Mouse (Mus musculus): ENCODE measurements around the gene Zfp119b. TPM values are rescaled to one million over a fixed set of nuclear protein-coding genes. Genes with fewer than 3 reads are reported as not detected.

The Zfp119b gene
- total RNA-seq (2021) = 1 to 10 TPM; 3.1 to 3.4 TPM

GRCm38 (mm10) chr17:55949400-55949799 lies at the start of gene Zfp119b:
Zfp119b (minus strand) TSS chr17:55949500.
- no peak for DNase-seq (ENCODE audit: extremely low spot score in 1 of 2, low spot score in 1 of 2)

GRCm38 (mm10) chr17:55996007-55996406 lies 46.7 kb upstream of the Zfp119b start:
- no peak for DNase-seq (ENCODE audit: extremely low spot score in 1 of 2, low spot score in 1 of 2)

- no peak for DNase-seq (ENCODE audit: extremely low spot score in 1 of 2, low spot score in 1 of 2)
Observed at GRCm38 (mm10) chr17:55990278-55990898, 41.1 kb upstream of the Zfp119b start.

- peak; percentile 68 to 73 for DNase-seq (ENCODE audit: extremely low spot score in 1 of 2, low spot score in 1 of 2)
Observed at GRCm38 (mm10) chr17:55986030-55986961, 37.0 kb upstream of the Zfp119b start, which contains the start of gene Fsd1. Fsd1 (plus strand) TSS chr17:55986509.

GRCm38 (mm10) chr17:55977301-55977700 lies 28.0 kb upstream of the Zfp119b start:
- DNase-seq (ENCODE audit: extremely low spot score in 1 of 2, low spot score in 1 of 2) = no peak

- peak; percentile 68 to 84 for DNase-seq (ENCODE audit: extremely low spot score in 1 of 2, low spot score in 1 of 2)
Observed at GRCm38 (mm10) chr17:55976255-55976862, 27.1 kb upstream of the Zfp119b start.

- DNase-seq (ENCODE audit: extremely low spot score in 1 of 2, low spot score in 1 of 2) = no peak
Observed at GRCm38 (mm10) chr17:55971453-55971852, 22.2 kb upstream of the Zfp119b start.

GRCm38 (mm10) chr17:55969966-55970891 lies 20.9 kb upstream of the Zfp119b start, which contains the start of gene Shd:
Shd (plus strand) TSS chr17:55970467.
- DNase-seq (ENCODE audit: extremely low spot score in 1 of 2, low spot score in 1 of 2) = peak in 1 of 2 experiments; percentile 24

- peak in 1 of 2 experiments; percentile 47 for DNase-seq (ENCODE audit: extremely low spot score in 1 of 2, low spot score in 1 of 2)
Observed at GRCm38 (mm10) chr17:55969560-55969959, 20.3 kb upstream of the Zfp119b start.

GRCm38 (mm10) chr17:55968210-55968609 lies 18.9 kb upstream of the Zfp119b start:
- DNase-seq (ENCODE audit: extremely low spot score in 1 of 2, low spot score in 1 of 2) = no peak

- no peak for DNase-seq (ENCODE audit: extremely low spot score in 1 of 2, low spot score in 1 of 2)
Observed at GRCm38 (mm10) chr17:55967186-55967585, 17.9 kb upstream of the Zfp119b start.

- DNase-seq (ENCODE audit: extremely low spot score in 1 of 2, low spot score in 1 of 2) = no peak
Observed at GRCm38 (mm10) chr17:55964996-55965395, 15.7 kb upstream of the Zfp119b start.

- DNase-seq (ENCODE audit: extremely low spot score in 1 of 2, low spot score in 1 of 2) = no peak
Observed at GRCm38 (mm10) chr17:55964496-55964895, 15.2 kb upstream of the Zfp119b start.

- no peak for DNase-seq (ENCODE audit: extremely low spot score in 1 of 2, low spot score in 1 of 2)
Observed at GRCm38 (mm10) chr17:55963171-55963570, 13.9 kb upstream of the Zfp119b start.

- DNase-seq (ENCODE audit: extremely low spot score in 1 of 2, low spot score in 1 of 2) = no peak
Observed at GRCm38 (mm10) chr17:55961631-55962030, 12.3 kb upstream of the Zfp119b start.

GRCm38 (mm10) chr17:55960791-55961190 lies 11.5 kb upstream of the Zfp119b start:
- DNase-seq (ENCODE audit: extremely low spot score in 1 of 2, low spot score in 1 of 2) = no peak

- no peak for DNase-seq (ENCODE audit: extremely low spot score in 1 of 2, low spot score in 1 of 2)
Observed at GRCm38 (mm10) chr17:55959946-55960740, 10.8 kb upstream of the Zfp119b start.

- peak; percentile 90 to 91 for DNase-seq (ENCODE audit: extremely low spot score in 1 of 2, low spot score in 1 of 2)
Observed at GRCm38 (mm10) chr17:55958918-55959728, 9.8 kb upstream of the Zfp119b start, which contains the start of gene Yju2. Yju2 (plus strand) TSS chr17:55959099.

Data from layer of hippocampus, postnatal 25 days (tissue).